Mouse (Mus musculus) right cerebral cortex, adult 2 months (tissue): ENCODE results near the gene Apol9a.
"Not testable (repeated sequence)": the region's sequence is repeated elsewhere in the genome, so short reads cannot be mapped to it uniquely, and the experiment has no call there.

Experiments used
- DNase-seq, 2 experiments: peaks; one replicate each; pipeline ENCODE4 v3.0.0; 2021 to 2022; ENCODE audit warnings: low spot score in 2 of 2

Apol9a gene

GRCm38 (mm10) chr15:77411035-77411434 lies at the start of gene Apol9a:
Gene Apol9a, minus strand, starts transcription at chr15:77411135.
- DNase-seq, result not testable (repeated sequence)

- DNase-seq, result peak; percentile 5 to 7
These were observed 39.0 kb upstream of the Apol9a start for GRCm38 (mm10) chr15:77449927-77450326.

GRCm38 (mm10) chr15:77447392-77447791 lies 36.5 kb upstream of the Apol9a start, which contains the start of gene Apol7b:
Gene Apol7b, minus strand, starts transcription at chr15:77447492.
- not testable (repeated sequence) for DNase-seq

GRCm38 (mm10) chr15:77445668-77446067 lies 34.7 kb upstream of the Apol9a start:
- not testable (repeated sequence) for DNase-seq

GRCm38 (mm10) chr15:77444746-77445145 lies 33.8 kb upstream of the Apol9a start:
- peak; percentile 26 to 45 for DNase-seq

- DNase-seq, result not testable (repeated sequence)
These were observed 17.9 kb upstream of the Apol9a start for GRCm38 (mm10) chr15:77428690-77429448.

- DNase-seq, result peak in 1 of 2 experiments; percentile 15
These were observed 12.0 kb upstream of the Apol9a start for GRCm38 (mm10) chr15:77422925-77423324.

GRCm38 (mm10) chr15:77419657-77420056 lies 8.7 kb upstream of the Apol9a start:
- DNase-seq, result not testable (repeated sequence)

- not testable (repeated sequence) for DNase-seq
These were observed 5.9 kb upstream of the Apol9a start for GRCm38 (mm10) chr15:77416655-77417333.

GRCm38 (mm10) chr15:77415653-77416052 lies 4.7 kb upstream of the Apol9a start:
- not testable (repeated sequence) for DNase-seq

- DNase-seq, result not testable (repeated sequence)
These were observed 1.8 kb upstream of the Apol9a start for GRCm38 (mm10) chr15:77412695-77413094.

GRCm38 (mm10) chr15:77406370-77406769 lies 4.6 kb downstream of the Apol9a start:
- not testable (repeated sequence) for DNase-seq

- DNase-seq, result peak in 1 of 2 experiments; percentile 26
These were observed 11.9 kb downstream of the Apol9a start, which contains the start of gene Apol7a for GRCm38 (mm10) chr15:77399027-77399426. Gene Apol7a, minus strand, starts transcription at chr15:77399110.

- DNase-seq, result peak; percentile 42 to 50
These were observed 13.3 kb downstream of the Apol9a start for GRCm38 (mm10) chr15:77397450-77398132.

- DNase-seq, result not testable (repeated sequence)
These were observed 17.1 kb downstream of the Apol9a start for GRCm38 (mm10) chr15:77393832-77394231.

GRCm38 (mm10) chr15:77387462-77387861 lies 23.5 kb downstream of the Apol9a start:
- DNase-seq, result no peak

GRCm38 (mm10) chr15:77384340-77385030 lies 26.4 kb downstream of the Apol9a start:
- DNase-seq, result no peak

GRCm38 (mm10) chr15:77382880-77383279 lies 28.1 kb downstream of the Apol9a start:
- no peak for DNase-seq

- no peak for DNase-seq
These were observed 28.6 kb downstream of the Apol9a start for GRCm38 (mm10) chr15:77382271-77382850.

GRCm38 (mm10) chr15:77381481-77381880 lies 29.5 kb downstream of the Apol9a start:
- DNase-seq, result no peak

GRCm38 (mm10) chr15:77379921-77380320 lies 31.0 kb downstream of the Apol9a start:
- DNase-seq, result no peak
